Mouse (Mus musculus) megakaryocyte, embryonic 14.5 days (primary cell): ENCODE data around the gene Crybg1.

Source experiments
- FLI1 ChIP-seq: IDR thresholded peaks from 2 replicates; pipeline ENCODE4 v1.6.1; 2012; ENCODE audit warnings: low read length, inconsistent platforms, mixed read lengths
- GATA1 ChIP-seq: IDR thresholded peaks from 3 replicates; pipeline ENCODE4 v1.6.1; 2012; ENCODE audit warnings: mixed read lengths, low read length, inconsistent platforms, borderline replicate concordance

- TF ChIP-seq GATA1 (no peak), FLI1 (no peak)
Measured at GRCm38 (mm10) chr10:44029566-44029965, 119.1 kb downstream of the Crybg1 start.
